Mouse (Mus musculus) right cerebral cortex, postnatal 10 days (tissue): ENCODE results near the gene Krt13.

Experiments
- DNase-seq, 2 experiments: peaks; one replicate each; pipeline ENCODE4 v3.0.0; 2021; ENCODE audit warnings: low spot score in 2 of 2

Gene Krt13

DNA sequence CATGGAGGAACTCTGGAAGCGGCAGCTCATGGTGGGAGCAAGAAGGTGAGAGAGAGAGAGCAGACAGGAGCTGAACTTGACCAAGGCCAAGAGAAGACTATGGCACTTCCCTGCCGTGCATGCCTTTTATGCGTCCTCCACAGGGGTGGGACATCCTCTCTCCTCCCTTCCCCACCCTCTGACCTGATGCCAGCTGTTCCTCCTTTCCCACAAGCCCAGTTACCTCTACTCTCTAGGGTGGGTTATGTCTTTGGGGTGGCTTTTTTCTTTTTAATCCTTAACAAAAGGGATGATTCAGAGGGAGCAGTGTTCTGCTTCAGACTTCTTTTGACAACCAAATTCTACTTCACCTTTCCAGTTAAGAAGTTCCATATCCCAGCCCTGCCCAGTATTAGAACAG, at the start of gene Krt13:
Gene Krt13 (minus strand): TSS at position 101 of the 400 bp plus-strand sequence.
- DNase-seq = no peak

DNA sequence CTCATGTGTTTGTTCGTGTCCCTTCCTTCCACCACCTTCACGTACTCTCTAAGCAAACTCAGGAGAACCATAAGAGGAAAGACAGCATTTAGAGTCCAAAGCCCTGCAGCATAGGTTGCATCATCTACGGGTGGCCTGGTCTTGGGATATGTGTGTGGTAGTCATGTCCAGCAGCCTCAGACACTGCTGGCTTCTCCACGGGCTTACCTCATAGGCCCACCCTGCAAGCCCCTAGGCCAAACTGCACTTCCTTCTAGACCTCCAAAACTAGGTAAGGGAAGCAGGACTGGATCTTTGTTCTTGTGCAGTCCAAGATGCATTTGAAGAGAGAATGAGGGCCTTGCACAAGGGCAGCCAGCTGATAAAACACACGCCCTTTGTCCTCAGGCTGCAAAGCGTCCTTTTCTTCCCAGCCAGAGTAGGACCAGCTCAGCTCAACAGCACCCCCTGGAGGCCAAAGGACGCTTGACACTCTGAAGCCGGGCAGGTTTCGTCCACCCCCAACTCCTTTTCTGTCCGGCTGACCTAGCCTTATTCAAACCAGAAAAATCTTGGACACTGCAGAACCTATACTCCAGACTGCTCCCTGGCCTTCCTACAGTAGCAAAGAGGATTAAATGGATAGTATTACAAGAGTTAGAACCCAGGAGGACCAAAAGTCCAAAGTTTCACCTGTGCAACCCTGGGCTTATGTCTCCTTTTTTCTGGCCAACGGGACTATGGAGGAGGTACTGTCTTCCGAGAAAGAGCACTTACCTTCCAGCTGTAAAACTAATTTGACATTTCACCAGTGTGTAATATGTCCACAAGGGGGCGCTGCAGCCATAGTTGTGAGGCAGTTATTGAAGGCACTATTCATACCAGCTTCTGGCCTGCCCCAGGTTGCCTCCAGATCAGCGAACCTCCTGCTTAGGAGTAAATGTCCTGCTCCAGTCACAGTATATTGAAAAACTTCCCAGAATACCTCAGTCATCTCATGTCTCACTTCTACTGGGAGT, 47.7 kb upstream of the Krt13 start:
- peak; percentile 78 to 80 for DNase-seq

DNA sequence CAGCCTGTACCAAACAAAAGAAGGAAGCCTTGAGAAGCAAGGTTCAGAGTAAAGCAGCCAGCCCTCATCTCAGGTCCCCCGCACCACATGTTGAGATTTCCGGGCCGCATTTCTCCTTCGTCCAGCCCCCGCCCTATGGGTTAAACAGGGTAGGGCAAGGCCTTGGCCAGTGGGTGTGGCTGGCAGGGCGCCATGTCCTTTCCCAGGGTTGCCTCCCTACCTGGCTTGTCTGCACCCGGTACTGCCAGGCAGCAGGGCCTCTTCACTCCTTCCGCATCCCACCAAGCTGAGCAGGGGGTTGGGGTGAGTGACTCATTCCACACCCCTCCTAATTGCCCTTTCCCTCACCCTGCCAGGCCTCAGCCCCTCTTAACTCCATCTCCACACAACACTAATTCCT, 46.7 kb upstream of the Krt13 start:
- DNase-seq = no peak

DNA sequence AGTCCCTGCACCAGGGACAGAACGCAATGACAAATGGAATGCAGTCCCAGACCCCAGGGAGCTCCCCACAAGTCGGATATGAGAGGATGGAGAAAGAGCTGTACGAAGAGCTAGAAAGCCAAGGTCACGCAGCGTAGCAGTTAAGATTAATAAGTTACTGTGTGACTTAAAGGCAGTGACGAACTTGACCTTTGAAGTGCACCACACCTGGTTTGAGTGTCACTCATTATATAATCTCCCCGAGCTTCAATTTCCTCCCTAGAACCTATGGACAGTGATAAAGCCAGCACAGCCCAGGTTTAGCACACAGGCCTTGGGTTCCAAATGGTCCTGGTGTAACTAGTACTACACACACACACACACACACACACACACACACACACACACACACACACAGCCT, 43.0 kb upstream of the Krt13 start:
- no peak for DNase-seq

DNA sequence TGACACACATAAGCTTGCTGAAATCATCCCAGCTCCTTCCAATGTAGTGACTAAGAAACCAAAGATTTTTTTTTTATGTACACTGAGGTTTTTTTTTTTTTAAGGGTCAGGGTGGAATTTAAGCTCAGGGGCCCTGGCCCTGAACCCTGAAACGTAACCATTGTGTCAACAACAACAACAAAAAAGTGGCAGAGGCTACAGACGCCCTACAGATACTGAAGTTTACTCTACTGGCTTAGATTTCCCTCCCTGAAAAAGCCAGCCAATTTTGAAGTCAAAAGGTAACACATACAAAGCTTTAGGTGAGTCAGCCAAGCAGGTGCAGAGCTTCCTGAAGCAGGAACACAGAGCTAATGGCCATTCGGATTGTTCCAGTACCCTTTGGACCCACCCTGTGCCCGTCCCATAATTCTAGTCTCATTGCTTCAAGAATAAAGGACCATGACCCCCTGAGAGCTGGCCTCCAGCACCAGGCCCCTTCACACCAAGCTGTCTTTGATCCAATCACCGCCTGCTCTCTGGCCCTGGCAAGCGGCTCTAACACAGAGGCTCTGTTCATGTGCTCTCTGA, 36.6 kb upstream of the Krt13 start:
- DNase-seq = no peak

DNA sequence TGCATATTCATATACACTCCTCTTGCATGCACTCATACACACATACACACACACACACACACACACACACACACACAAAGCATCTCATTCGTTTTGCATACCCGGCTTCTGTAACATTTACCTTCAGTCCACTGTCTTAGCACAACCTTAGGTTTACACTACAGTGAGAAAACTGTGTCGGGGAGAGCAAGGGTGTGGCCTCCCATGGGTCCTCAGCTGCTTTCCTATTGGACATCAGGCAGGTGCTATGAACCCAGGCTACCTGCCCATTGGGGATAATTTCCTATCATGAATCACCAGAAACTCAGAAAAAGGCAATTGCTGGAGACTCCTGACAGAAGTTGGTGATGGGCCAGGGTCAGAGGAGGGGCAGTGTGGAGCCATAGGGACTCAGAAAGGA, 36.0 kb upstream of the Krt13 start:
- DNase-seq = no peak

DNA sequence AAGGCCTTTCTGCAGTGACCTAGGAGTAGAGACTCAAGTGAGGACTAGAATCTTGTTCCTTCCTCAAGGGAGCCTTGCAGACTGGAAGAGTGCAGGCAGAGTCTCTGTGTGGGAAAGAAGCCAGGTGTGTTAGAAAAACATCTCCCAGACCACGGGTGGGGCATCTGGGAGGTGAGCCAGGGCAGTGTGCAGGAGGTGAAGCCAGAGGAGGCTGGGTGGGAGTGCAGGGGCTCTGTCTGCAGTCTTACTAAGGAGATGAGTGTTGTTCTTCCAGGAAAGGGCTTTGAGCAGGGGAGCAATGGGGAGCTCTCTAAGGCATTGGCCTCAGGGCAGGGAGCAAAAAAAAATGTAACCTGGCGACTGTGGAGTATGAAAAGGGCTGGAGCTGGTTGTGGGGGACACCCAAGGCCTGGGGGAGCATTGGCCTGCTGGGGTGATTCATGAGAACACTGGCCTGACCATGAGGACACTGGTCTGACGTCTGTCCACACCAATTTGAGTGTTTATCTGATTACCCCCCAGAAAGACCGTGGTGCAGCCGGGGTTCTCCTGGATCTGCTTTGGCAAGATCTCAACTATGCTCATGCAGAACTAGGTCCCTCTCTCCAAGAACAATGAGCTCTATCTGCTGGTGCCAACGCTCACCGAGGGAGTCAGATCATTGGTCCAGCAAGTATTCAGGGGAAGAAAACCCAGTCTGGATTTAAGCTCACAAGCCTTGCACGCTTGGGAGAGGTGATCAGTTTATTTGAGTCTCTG, 34.3 kb upstream of the Krt13 start:
- DNase-seq = no peak

DNA sequence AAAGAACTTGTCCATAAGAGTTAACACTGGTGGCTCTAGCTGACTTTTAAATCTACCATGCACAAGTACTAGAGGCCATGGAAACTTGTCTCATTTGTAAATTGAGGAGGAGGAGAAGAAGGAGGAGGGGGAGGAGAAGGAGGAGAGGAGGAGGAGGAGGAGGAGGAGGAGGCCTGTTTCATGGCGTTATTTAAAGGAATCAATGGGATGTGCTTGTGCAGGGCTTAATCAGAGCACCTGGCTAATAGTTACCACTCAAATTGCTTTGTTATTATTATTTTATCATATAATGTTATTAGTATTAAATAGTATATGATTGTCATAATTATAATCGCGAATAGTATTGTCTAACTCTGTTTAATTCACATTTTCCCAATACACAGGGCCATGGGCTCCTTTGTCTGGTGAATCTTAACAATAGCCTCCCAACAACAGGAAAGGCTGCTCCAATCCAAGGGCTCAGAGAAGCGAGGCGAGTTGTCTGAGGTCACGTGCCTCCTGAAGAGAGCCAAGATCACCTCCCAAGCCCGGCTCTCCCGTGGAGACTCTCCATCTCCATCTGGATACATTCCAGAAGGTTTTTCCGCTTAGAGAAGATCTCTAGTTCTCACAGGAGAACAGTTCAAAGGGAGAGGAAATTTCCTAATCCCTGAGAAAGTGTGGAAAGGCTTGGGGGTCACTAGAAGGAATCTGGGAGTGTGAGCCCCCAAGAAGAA, 27.4 kb upstream of the Krt13 start, which contains the start of gene Krt19:
Gene Krt19 (minus strand): TSS at position 51 of the 716 bp plus-strand sequence.
- no peak for DNase-seq

DNA sequence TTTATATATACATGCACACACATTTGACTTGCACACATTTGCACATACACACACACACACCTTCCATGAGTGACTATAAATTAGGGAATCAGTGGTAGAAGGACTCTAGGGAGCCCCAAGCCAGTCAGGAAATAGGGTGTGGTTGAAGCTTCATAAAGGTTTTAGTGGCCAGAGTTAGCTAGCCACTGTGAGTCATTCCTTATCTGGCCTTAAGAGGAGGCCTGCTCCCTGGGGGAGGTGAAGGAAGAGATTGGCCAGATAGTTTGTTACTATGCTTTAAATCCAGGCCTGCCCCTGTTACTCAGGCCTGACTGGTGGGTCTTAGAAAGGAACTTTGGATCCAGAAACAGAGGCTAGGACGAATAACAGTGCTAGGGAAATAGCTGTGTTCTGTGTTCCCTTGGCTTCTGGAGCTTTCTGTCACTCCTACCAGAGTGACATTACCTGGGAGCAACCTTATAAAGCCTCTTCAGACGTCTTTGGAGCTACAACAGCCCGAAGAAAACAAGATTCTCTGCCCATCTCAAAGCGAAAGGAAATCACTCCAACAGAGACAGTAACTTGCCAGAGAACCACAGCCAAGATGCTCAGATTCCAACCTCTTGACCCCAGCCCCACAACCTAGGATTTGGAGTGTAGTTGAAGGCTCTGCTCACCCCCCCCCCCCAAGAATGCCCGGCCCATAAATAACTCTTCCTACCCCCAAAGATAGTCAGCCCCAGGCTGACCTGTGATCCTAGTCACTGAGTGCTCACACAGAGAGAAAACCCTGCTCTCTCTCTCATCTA, 26.4 kb upstream of the Krt13 start:
- no peak for DNase-seq

DNA sequence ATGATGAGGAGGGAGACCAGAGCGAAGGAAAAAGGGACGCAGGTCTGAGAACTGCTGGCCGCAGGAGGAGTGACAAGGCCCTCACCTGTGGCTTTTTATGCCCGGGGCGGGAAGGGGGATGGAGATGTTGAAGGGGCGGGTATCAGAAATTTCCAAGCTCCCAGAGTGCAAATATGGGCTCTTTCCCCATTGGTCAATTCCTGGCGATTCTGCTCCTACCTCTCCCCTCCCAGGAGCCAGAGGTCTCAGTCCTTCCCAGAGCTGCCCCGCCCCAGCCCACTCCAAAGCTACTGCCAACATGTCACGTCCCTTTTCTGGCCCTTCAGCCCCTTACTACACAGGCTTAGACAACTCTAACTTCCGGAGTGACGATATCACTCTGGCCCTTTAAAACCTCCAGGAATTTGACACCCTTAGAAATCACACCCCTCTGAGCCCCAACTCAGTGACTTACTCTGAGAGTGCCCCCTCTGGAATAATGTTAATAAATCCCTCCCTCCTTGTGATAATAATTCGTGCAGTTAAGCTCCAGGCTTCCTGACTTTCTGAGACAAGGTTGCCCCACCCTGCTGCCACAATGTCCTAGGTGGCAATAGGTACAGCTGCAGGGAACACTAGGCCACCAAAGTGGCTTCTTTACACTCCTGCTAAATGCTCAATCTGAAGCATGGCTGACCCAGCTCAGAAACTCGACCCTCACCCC, 24.6 kb upstream of the Krt13 start:
- DNase-seq = no peak

DNA sequence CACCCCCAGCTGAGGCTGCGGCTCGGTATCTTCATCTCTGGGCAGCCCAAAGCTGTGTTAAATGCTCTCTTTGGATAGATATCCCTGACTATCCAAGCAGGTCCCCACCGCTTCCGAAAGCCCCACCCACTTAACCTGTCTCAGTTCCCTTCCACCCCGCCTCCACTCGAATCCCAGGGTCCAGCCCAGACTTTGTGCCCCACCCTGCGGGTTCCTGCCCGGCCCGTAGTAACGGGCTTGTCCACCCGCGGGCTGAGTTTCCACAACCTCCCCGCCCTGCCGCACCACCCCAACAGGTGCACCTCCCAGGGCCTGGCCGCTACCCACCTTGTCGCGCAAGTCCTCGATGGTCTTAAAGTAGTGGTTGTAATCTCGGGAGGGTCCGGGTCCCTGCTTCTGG, 23.7 kb upstream of the Krt13 start:
- DNase-seq = no peak

DNA sequence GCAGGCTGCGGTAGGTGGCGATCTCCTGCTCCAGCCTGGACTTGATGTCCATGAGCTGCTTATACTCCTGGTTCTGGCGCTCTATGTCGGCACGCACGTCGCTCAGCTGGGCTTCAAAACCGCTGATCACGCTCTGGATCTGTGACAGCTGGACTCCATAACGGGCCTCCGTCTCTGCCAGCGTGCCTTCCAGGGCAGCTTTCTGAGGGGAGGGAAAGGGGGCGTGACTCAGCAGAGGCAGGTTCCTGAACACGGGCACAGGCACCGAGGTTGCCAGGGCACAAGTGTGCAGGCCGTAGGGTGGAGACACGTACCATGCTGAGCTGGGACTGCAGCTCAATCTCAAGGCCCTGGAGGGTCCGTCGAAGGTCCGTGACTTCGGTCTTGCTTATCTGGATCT, 19.6 kb upstream of the Krt13 start:
- no peak for DNase-seq

DNA sequence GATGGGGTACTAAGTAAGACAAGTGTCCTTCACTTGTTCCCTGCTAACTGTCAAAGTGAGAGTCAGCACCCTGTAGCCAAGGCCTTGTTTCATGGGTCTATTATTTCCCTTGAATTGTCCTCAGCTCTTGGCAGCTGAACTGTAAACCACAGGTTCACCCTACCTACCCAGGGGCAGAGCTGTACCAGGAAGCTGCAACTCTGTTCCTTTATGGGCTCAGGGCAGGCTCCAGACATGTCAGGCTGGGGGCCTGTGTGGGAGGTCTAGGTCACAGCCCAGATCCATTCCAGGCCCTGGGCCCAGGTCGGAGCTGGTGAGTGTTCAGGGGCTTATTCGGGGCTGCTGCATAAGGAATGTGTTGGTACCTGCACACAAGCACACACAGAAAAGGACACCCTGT, 18.0 kb upstream of the Krt13 start:
- no peak for DNase-seq

DNA sequence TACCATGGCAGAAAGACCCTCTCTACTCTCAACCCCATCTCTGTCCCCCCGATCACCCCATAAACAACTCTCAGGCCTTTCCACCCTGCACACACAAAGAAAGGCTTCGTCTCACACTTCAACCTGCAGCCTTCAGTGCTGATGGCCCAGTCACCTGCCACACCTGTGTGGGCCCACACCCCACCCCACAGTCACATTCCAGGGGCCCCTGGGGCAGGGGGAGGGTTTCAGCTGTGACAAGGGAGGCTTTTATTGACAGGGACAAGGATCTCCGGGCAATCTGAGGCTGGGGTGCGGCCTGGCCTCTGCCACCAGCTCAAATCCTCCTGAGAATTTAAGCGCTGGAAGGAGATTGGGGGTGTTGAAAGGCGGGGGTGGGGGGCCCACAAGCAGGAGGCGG, 17.4 kb upstream of the Krt13 start:
- no peak for DNase-seq

DNA sequence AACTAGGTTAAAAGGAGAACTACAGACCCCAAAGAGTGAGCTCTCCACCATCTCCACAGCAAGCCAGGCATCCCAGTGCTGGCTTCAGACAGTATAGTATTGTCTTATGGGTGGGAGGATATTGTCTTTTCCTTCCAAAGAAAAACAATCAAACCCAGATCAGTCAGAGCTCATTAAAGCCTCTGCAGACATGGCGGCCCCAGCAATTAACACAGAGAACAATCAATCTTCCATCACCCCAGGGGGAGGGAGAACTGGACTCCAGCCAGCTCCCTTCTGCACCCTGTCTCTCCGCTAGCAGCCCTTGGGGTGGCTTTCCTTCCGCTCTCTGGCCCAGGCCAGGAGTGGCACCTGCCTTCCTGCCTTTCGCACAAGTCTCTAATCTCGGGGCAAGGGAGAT, 16.3 kb upstream of the Krt13 start:
- peak in 1 of 2 experiments; percentile 32 for DNase-seq

DNA sequence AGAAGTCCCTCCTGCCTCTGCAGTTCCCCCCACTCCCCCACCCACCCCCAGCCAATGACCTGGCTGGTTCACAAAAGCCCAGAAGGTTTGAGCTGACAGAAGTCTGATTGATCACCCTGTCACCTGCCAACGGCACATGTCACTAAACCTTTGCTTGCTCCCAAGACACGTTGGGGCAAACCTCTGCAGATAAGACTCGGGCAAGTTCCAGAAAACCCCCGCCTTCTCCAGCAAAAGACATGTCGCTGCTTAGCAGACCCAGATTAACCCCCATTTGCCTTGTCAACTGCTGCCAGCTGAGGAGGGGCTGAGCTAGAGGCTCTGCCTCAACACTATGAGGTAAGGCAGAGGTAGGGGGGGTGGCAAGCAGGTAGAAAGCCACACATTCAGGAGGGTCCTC, 15.2 kb upstream of the Krt13 start:
- no peak for DNase-seq

DNA sequence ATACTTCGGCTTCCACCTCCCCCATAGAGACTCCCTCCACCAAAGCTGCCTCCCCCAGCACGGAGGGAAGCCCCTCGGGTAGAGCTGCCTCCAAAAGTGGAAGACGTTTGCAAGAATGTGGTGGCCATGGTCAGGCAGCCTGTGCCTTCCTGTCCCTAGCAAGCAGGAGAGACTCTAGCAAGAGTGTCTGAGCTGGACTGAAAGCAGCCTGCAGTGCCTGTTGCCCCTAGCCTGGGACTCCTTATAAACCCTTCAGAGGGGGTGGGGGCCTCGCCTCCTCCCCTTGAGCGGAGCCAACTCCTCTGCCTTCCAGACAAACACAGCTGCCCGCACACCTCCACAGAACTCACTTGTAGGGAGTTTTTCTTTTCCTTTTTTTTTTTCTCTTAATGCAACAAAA, 14.4 kb upstream of the Krt13 start, which contains the start of gene Krt15:
Gene Krt15 (minus strand): TSS at position 198 of the 400 bp plus-strand sequence.
- DNase-seq = no peak

DNA sequence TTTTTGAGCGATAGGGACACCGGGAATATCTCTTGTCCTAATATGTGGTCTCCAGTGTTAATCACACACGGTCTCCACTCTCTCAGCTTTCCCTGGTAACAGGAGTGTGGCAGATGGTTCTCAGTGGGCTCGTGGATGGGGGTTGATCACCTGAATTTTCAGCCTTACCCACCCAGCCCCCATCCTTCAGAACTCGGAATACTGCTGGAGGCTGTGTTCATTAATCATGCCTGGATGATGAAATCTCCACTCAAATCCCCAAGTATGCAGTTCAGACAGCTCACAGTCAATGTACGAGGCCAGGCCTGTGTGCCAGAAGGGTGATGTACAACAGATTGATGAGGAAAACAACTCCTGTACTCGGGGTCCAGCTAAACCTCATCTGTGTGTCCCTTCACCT, 3.5 kb upstream of the Krt13 start:
- no peak for DNase-seq

DNA sequence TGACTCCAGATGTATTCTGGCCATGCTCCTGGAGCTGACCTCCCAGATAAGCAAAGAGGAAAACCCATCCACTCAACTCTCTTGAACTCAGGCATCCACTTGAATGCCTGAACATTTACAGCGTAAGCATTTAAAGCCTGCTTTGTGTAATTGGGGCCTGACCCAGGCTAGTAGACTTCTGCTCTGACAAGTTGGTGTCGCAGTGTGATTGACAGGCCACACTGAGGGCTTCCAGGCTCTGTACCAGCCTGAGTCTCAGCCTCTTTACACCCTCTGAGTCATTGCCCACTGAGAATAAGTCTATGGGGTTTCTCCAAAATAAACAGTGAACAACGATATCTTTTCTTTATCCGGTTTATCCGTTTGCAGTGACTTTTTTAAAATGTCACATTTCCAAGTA, 1.0 kb downstream of the Krt13 start:
- no peak for DNase-seq

DNA sequence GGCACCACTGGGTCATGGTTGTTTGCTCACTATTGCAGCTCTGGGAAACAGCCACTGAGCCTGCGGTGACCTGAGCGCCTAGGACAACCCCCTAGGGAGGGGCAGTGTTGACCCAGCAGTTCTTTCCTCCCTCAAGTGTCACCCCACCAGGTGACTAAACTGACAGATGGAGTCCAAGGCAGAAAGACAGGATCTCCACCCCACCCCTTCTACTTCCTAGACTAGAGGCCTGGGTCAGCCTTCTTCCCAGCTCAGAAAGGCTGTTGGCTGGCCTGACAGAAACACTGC, 7.7 kb downstream of the Krt13 start:
- DNase-seq = no peak
